Mouse (Mus musculus) 3T3-L1 (cell line): ENCODE results near the gene Lcmt2.

Experiments
- DNase-seq: peaks from one replicate; pipeline ENCODE4 v3.0.0-alpha.2; 2015; ENCODE audit warnings: low read depth, low spot score

The Lcmt2 gene

DNA sequence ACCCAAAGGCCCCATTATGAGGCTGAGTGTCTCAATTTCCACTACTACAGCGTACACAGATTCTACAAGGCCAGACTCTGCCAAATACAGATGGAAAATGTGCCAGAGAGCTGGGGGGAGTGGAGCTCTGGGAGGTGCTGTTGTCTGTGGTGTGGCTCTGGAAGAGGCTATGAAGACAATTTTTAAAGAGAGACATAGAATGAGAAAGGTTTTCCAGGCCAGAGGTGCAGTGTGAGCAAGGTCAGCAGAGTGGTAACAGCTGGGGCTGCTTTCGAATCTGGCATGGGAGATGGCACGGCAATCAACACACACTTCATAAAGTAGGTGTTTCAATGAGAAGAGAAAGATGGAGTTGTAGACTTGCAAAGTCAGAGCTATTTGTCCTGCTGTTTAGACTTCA is 21.2 kb downstream of the Lcmt2 start:
- no peak for DNase-seq

- no peak for DNase-seq
These were observed 25.0 kb downstream of the Lcmt2 start for GRCm38 (mm10) chr2:121115418-121115817.

- DNase-seq = no peak
These were observed 30.8 kb downstream of the Lcmt2 start, which contains the start of gene Tgm7 for GRCm38 (mm10) chr2:121109695-121110094. Tgm7 (minus strand) TSS chr2:121109795.

DNA sequence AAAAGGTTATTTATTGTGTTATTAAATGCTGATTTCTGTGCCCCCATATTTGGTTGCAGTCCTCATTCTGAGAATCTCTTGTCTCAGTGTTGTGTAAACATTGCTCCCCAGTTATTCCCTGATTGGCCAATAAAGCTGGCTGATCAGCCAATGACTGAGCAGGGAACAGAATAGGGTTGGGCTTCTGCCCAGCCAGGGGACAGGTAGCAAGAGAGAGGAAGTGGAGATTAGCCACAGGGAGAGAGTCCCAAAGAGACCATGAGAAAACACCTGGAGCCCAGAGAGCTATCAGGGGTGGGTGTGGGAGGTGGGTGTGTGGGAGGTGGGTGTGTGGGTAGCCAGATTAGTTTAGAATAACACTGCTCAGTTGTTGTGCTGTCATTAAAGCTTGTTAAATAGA is 34.5 kb downstream of the Lcmt2 start:
- no peak for DNase-seq

DNA sequence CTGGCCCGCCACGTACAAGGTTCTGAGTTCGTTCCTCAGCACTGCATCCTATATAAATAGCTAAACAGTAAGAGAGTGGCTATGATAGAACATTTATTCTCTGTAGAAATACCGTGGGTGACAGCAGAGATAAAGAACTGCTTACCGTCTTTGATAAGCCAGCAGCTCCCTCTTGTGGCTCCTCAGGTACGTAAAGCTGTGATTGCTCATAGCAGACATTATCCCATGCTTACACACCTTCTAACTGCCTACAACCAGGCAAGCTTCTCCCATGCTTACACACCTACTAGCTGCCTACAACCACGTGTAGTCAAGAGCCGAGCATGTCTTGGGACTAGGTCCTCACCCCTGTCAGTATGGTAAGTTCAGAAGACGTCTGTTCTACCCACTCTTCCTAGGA is 38.4 kb downstream of the Lcmt2 start:
- DNase-seq = peak; percentile 91

DNA sequence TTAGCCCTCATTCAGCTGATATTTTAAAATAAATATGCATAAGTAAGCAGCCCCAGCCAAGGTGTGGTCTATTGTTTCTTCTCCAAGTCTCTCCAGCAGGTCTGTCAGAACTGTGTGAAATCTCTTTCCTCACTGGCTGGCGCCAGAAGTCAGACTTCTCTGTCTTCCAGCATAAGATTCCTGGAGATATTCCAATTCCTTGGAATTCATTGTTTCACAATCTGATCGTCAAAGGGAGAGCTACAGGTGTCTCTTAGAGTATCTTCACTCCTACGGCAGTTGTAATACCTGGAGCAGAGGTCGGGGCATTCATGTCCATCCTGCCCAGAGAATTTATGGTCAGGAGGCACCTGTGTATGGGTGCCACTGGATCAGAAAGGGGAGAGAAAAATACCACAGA is 50.7 kb downstream of the Lcmt2 start:
- no peak for DNase-seq

- DNase-seq = no peak
These were observed 51.9 kb downstream of the Lcmt2 start for GRCm38 (mm10) chr2:121088507-121088906.

DNA sequence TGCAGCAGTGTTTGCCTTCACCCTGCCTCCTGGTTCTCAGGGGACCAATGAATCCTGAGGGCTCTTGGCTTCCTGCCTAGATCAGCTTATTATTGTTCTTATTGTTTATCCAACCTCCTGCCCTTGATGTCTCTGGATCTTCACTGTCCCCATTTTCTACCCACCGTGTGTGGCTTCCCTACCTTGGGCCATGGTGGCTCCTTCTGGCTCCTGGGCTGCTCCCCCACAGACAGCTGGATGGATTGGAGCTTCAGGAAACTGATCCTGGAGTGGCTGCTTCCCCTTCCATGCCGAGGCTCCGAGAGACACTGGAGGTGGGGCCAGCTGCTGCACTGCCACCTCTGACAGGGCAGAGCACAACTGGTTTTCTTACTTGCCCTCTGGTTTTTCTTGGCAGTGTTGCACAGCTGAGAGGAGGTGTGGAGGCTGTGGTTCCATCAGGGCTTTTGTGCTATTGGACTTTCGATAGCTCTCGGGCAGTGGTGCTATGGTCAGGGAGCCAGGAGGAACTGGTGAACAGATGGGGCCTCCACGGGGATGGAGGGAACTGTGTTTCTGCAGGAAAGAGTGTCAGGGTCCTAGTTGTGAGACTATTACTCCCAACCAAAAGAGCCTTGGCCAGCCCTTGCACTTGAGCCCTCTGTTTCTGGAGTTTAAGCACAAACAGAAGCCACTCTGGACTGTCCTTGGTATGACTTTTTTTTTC is 54.8 kb downstream of the Lcmt2 start, which contains the start of gene Tgm5:
Gene Tgm5, minus strand, starts transcription at position 362 of the 706 bp plus-strand sequence.
- DNase-seq = peak; percentile 25

GRCm38 (mm10) chr2:121082626-121083025 is 57.8 kb downstream of the Lcmt2 start:
- no peak for DNase-seq
